Mouse (Mus musculus) hindbrain, embryonic 13.5 days (tissue): ENCODE results near the gene Gap43. TPM values are rescaled to one million over a fixed set of nuclear protein-coding genes. Genes with fewer than 3 reads are reported as not detected.
"Not testable (repeated sequence)": the region's sequence is repeated elsewhere in the genome, so short reads cannot be mapped to it uniquely, and the experiment has no call there.

Source experiments
- ATAC-seq: fragments of 200-750 bp; cut with Nextera tagmentation; 2 replicates; pipeline ENCODE4 v1.8.0; 2017; ENCODE audit warnings: moderate TSS enrichment; ENCODE audit not compliant: low FRiP score
- H3K27ac ChIP-seq: fragments of 300-500 bp; sonication (generic); 2 replicates; pipeline ENCODE4 v1.5.1; 2015; ENCODE audit warnings: inconsistent platforms, mild to moderate bottlenecking, moderate library complexity
- H3K27me3 ChIP-seq: fragments of 300-500 bp; sonication (generic); 2 replicates; pipeline ENCODE4 v1.6.1; 2015; ENCODE audit warnings: mild to moderate bottlenecking, inconsistent platforms
- H3K36me3 ChIP-seq: fragments of 300-500 bp; sonication (generic); 2 replicates; pipeline ENCODE4 v1.6.1; 2015; ENCODE audit warnings: mild to moderate bottlenecking, inconsistent platforms
- H3K4me1 ChIP-seq: fragments of 300-500 bp; sonication (generic); replicated peaks from 2 replicates; pipeline ENCODE4 v1.6.1; 2015; ENCODE audit warnings: inconsistent platforms
- H3K4me2 ChIP-seq: fragments of 300-500 bp; sonication (generic); 2 replicates; pipeline ENCODE4 v1.6.1; 2015; ENCODE audit warnings: inconsistent platforms, mild to moderate bottlenecking, moderate library complexity
- H3K4me3 ChIP-seq: fragments of 300-500 bp; sonication (generic); 2 replicates; pipeline ENCODE4 v1.5.1; 2015; ENCODE audit warnings: mild to moderate bottlenecking, inconsistent platforms
- H3K9ac ChIP-seq: fragments of 300-500 bp; sonication (generic); 2 replicates; pipeline ENCODE4 v1.6.1; 2015; ENCODE audit warnings: mild to moderate bottlenecking, inconsistent platforms
- H3K9me3 ChIP-seq: fragments of 300-500 bp; sonication (generic); 2 replicates; pipeline ENCODE4 v1.6.1; 2016; ENCODE audit warnings: inconsistent platforms
- WGBS: fragments of 180-500 bp; shearing (Covaris S2); methylation state at CpG from one replicate; pipeline ENCODE4 v1.1.7; 2015; 5-methylcytosine and 5-hydroxymethylcytosine counted together
- polyA plus RNA-seq: library from polyadenylated mRNA; unstranded; fragments of >200 nt; fragmentation: Nextera tagmentation; extraction: Ambion mirVana; gene quantifications from 2 replicates; pipeline ENCODE4 v1.2.1, GENCODE M21; 2015

Gap43 gene
- polyA plus RNA-seq = 994 and 1,047 TPM in 2 replicates

DNA sequence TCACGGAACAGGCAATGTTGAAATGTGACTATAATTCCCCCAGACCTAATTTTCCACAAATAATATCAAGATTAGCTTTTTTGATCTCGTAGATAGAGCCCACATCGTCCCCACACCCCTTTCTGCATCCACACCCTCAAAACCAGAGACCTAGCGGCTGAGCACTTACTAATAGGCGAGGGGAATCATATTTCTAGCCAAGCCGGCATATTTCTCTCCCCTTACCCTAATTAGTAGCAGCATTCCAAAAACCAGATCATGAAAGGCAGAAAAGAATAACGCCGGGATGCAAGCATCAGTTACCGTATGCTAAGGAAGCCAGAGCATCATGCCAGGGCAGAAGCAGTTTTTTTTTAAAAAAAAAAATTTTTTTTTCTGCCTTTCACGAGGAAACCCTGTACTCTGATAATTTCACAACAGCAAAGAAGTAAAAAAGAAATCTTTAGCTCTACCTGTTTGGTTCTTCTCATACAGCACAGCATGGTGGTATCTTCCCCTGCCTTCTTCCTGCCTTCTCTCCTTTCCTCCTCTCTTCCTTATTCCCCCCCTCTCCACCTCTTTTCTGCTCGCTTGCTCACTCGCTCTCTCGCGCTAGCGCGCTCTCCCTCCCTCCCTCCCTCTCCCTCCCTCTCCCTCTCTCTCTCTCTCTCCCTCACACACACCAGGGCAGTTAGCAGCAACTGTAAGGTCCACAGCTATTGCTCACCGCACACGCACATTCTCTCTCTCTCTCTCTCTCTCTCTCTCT lies at the start of gene Gap43:
Gap43 (minus strand) TSS at position 631 of the 748 bp plus-strand sequence.
- Histone ChIP-seq H3K4me2 (peak within 1 kb of the TSS; percentile 64), H3K4me1 (peaks cover 33% of the 10 kb centered on the region), H3K9ac (peak within 1 kb of the TSS; percentile 78), H3K9me3 (no peaks in the 10 kb centered on the region), H3K36me3 (no peaks in the 10 kb centered on the region), H3K27me3 (no peaks in the 10 kb centered on the region), H3K27ac (peak within 1 kb of the TSS; percentile 93), H3K4me3 (peak within 1 kb of the TSS; percentile 66)
- ATAC-seq = peak; percentile 91
- WGBS = 1% methylated on average over 18 of the region's 18 CpGs

DNA sequence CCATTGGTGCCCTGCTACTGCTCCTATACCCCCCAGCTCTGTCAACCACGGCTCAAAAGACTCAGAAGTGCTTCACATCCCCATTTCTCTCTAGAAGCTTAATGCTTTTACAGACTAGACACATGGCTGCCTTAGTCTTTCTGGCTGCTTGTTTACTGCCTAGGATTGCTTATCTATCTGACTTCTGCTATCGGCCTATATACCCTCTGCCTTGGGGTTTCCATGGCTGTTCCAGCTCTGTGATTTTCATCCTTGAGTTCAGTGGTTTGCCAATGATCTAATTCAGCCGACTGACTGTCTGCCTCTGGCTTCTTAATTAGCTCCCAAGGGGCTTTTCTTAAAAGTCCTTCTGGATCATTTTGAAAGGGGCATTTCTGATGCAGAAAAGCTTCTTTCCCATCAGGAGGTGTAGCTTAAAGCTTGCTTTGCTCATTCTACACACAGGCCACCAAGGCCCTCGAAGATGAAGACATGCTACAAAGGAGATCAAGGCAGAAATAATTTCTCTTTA lies 40.9 kb upstream of the Gap43 start:
- H3K4me1 ChIP-seq = peaks cover 5% of the 10 kb centered on the region; the same call in 1 of the 2 replicates
- H3K9me3 ChIP-seq = no peaks in the 10 kb centered on the region
- H3K4me3 ChIP-seq = no peak overlapping the region
- no peaks in the 10 kb centered on the region for H3K36me3 ChIP-seq
- H3K27me3 ChIP-seq = no peaks in the 10 kb centered on the region
- WGBS = 39% methylated on average over 4 of the region's 4 CpGs
- H3K27ac ChIP-seq = peak overlapping the region; percentile 66
- no peak overlapping the region for H3K9ac ChIP-seq
- H3K4me2 ChIP-seq = no peak overlapping the region
- no peak for ATAC-seq

DNA sequence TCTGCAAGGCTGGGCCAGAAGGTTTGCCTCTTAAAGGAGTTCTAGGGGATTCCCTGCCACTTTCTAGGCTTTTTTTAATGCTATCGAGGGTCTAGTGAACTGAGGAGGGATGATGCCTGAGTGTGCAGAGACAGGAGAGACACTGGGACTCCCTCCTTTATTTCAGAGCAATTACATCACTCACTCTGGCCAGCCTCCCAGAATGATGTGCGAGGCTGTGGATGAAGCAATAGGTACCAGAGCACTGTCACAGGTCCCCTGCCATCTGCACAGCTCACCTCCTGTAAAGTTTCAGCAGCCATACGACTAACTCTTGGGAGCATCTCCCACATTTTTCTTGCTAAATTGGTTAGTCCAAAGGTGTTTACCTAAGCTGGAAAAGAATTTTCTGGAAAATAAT lies 40.2 kb upstream of the Gap43 start:
- Histone ChIP-seq H3K9me3 (no peaks in the 10 kb centered on the region), H3K4me3 (no peak overlapping the region), H3K27me3 (no peaks in the 10 kb centered on the region), H3K9ac (no peak overlapping the region), H3K27ac (no peak overlapping the region), H3K4me2 (no peak overlapping the region), H3K36me3 (no peaks in the 10 kb centered on the region), H3K4me1 (peaks cover 5% of the 10 kb centered on the region; the same call in 1 of the 2 replicates)
- ATAC-seq = no peak
- WGBS = 54% methylated on average over 3 of the region's 3 CpGs

DNA sequence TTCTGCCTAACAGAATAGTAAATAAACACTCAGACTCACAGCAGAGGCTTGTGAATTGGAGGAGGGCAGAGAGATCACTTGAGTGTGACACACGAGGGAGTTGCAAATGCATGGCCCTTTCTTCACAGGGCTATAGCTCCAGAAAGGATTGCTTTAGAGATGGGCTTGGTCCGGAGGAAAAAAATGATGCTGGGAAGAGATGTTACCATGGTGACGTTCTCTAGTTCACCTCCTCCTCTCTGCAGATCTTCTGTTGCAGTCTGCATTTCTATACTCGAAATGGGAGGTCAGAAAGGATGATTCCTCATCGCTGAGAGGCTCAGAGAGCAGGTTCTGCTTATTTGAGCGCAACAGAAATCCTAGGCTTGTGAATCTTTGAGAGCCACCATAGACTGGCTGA lies 29.7 kb upstream of the Gap43 start:
- peaks cover 6% of the 10 kb centered on the region; the same call in 1 of the 2 replicates for H3K4me1 ChIP-seq
- H3K36me3 ChIP-seq = no peaks in the 10 kb centered on the region
- no peak overlapping the region for H3K4me2 ChIP-seq
- no peak overlapping the region for H3K4me3 ChIP-seq
- H3K27me3 ChIP-seq = no peaks in the 10 kb centered on the region
- no peak overlapping the region for H3K9ac ChIP-seq
- 46% methylated on average over 6 of the region's 6 CpGs for WGBS
- peak overlapping the region; percentile 61 for H3K27ac ChIP-seq
- ATAC-seq = peak; percentile 52; the same call in 1 of the 2 replicates
- no peaks in the 10 kb centered on the region for H3K9me3 ChIP-seq

DNA sequence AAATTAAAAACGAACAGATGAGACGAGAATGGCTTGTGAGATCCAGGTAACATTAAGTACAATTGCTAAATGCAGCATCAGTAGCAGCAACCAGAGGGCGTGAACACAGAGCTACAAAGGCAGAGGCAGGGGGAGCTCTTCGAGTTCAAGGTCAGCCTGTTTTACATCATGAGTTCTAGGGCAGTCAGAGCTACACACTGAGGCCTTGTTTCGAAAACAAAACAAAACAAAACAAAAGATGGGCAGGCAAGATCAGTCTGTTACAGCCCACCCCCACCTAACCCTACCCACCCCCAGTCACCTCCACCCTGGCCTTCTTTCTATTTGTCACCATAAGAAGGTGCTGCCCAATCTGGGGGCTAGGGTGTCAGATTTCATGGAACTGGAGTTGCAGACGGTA lies 28.9 kb upstream of the Gap43 start:
- WGBS = 82% methylated on average over 6 of the region's 6 CpGs
- no peaks in the 10 kb centered on the region for H3K36me3 ChIP-seq
- 0 out of 2 replicates have a peak overlapping the region, but pooled peaks have one; percentile 53 for H3K27ac ChIP-seq
- H3K4me3 ChIP-seq = no peak overlapping the region
- no peak for ATAC-seq
- no peaks in the 10 kb centered on the region for H3K27me3 ChIP-seq
- no peak overlapping the region for H3K4me2 ChIP-seq
- H3K9me3 ChIP-seq = no peaks in the 10 kb centered on the region
- H3K4me1 ChIP-seq = peaks cover 6% of the 10 kb centered on the region; the same call in 1 of the 2 replicates
- H3K9ac ChIP-seq = no peak overlapping the region

DNA sequence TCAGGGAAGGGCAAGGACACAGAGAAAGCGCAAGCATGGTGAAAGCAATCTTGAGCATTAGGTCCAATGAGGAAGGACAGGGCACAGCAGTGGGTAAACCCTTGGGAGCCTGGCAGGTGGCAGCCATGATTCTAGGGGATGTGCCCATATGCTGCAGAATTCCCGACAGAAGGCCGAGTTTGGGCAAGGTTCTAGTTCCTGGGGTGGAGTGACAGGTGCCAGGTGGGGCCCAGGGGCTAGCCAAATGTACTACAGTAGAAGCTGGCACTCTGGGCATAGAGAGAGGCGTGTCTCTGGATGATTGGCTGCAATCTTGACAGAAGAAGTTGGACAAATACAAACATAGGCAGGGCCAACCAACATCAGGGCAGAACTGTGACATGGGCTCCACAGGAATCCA lies 19.6 kb upstream of the Gap43 start:
- no peak for ATAC-seq
- H3K4me2 ChIP-seq = no peak overlapping the region
- no peak overlapping the region for H3K27ac ChIP-seq
- no peaks in the 10 kb centered on the region for H3K36me3 ChIP-seq
- no peak overlapping the region for H3K9ac ChIP-seq
- H3K27me3 ChIP-seq = no peaks in the 10 kb centered on the region
- H3K4me3 ChIP-seq = no peak overlapping the region
- 85% methylated on average over 4 of the region's 4 CpGs for WGBS
- no peaks in the 10 kb centered on the region for H3K9me3 ChIP-seq
- H3K4me1 ChIP-seq = no peaks in the 10 kb centered on the region

DNA sequence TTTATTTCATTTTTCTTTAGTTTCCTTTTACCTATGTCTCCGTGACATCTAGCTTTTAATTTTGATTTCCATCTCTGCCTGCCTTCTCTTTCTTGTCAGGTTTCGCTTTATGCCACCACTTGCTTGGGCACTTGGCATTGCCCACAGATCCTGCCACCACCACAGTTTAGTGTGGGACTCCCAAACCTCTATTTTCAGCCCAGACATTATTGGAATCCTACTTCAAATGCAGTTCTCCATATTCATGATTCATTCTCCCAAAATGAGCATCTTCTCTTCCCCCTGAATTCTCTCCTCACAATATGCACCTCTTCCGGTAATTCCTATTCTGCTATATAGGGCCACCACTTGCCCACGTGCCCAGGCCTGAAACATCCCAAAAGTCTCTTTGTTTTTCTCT lies 17.6 kb upstream of the Gap43 start:
- Histone ChIP-seq H3K4me3 (no peak overlapping the region), H3K36me3 (no peaks in the 10 kb centered on the region), H3K27ac (no peak overlapping the region), H3K4me2 (no peak overlapping the region), H3K27me3 (no peaks in the 10 kb centered on the region), H3K9ac (no peak overlapping the region), H3K4me1 (no peaks in the 10 kb centered on the region), H3K9me3 (no peaks in the 10 kb centered on the region)
- ATAC-seq = no peak
- WGBS = 92% methylated on average over 4 of the region's 4 CpGs

DNA sequence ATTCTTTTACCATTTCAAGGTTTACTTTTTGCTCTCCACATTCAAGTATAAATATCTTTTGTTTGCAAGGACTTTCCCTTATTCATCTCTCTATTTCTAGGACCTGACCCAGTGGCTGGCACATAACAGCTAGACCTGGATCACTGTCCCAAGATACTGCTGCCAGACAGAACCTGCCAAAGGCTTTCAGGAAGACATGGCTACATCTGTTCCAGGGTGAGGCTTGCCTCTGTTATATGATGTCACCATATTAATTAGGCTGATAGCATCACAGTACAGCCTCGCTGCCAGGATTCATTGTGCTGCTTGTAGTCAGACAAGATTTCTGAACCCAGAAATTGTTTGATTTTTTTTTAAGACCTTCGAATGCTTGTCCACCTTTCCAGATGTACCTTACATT lies 9.6 kb upstream of the Gap43 start:
- Histone ChIP-seq H3K4me2 (no peak overlapping the region), H3K4me3 (no peak overlapping the region), H3K9me3 (no peaks in the 10 kb centered on the region), H3K9ac (no peak overlapping the region), H3K36me3 (no peaks in the 10 kb centered on the region), H3K27ac (no peak overlapping the region), H3K27me3 (no peaks in the 10 kb centered on the region), H3K4me1 (no peaks in the 10 kb centered on the region)
- no peak for ATAC-seq
- 92% methylated on average over 2 of the region's 2 CpGs for WGBS

DNA sequence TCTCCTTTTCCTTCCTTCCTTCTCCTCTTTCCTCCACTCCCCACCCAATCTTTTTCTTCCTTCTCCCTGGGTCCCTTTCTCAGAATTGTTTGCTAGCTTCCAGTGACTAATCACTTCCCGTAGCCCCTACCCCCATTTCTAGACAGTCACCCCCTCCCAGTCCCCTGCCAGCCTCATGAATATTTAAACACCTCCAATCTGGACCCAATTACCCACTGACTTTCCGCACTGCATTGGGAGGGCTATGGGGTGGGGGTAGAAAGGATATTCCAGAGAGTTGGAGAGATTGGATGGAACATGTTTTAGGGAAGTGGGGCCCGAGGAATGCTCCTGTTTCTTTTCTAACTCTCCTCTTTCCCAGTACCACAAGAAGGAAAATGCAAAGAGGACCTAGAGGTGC lies 414 bp upstream of the Gap43 start:
- H3K4me3 ChIP-seq = peak overlapping the region; percentile 66; the same call in 1 of the 2 replicates
- not testable (repeated sequence) for H3K36me3 ChIP-seq, H3K27me3 ChIP-seq, H3K9ac ChIP-seq, H3K9me3 ChIP-seq
- ATAC-seq = peak; percentile 70
- peak overlapping the region; percentile 64 for H3K4me2 ChIP-seq
- peak overlapping the region; percentile 93 for H3K27ac ChIP-seq
- peaks cover 26% of the 10 kb centered on the region for H3K4me1 ChIP-seq
- WGBS = 8% methylated on average over 2 of the region's 3 CpGs

DNA sequence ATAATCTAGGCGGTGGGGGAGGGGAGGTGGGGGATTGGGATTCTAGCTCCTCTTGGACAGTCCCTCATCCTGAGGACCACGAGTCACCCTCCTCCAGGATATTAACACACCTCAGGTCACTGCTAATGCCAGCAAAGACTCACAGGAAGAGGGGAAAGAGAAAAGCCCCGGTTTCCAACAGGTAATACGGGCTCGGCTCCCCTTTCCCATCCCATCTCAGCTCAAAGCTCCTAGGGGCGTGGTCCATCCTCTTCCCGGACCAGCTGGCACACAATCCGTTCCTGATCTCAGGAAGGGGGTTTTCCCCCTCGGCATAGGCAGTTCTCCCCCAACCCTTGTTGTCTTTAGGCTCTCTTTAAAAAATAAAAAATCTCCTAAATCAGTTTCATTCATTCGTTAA lies 939 bp downstream of the Gap43 start:
- Histone ChIP-seq H3K36me3 (no peaks in the 10 kb centered on the region), H3K4me2 (peak overlapping the region; percentile 64), H3K4me3 (peak overlapping the region; percentile 66), H3K27ac (peak overlapping the region; percentile 93), H3K4me1 (peaks cover 34% of the 10 kb centered on the region), H3K9me3 (no peaks in the 10 kb centered on the region), H3K9ac (peak overlapping the region; percentile 78), H3K27me3 (no peaks in the 10 kb centered on the region)
- peak; percentile 34; the same call in 1 of the 2 replicates for ATAC-seq
- WGBS = 0% methylated on average over 10 of the region's 10 CpGs

DNA sequence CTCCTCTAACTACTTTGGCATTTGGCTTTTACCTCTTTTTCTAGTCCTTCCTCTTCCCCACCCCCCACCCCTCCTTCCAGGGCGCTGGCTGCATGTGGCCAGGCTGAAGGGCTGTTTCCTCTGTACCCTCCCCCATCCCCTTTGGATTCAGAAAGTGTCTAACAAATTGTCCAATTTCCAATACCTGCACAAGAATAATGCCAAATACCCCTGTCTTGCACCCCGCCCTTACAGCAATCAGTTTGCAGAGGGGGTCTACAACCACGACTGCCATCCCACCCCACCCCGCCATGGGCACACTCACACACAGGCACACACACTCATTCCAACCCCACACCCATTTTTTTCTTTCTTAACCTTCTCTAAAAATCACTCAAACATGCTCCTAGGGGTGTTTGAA lies 1.5 kb downstream of the Gap43 start:
- Histone ChIP-seq H3K9ac (peak overlapping the region; percentile 78), H3K4me2 (peak overlapping the region; percentile 64), H3K27ac (peak overlapping the region; percentile 93), H3K9me3 (no peaks in the 10 kb centered on the region), H3K36me3 (no peaks in the 10 kb centered on the region), H3K4me3 (peak overlapping the region; percentile 66), H3K4me1 (peaks cover 37% of the 10 kb centered on the region), H3K27me3 (no peaks in the 10 kb centered on the region)
- WGBS = 14% methylated on average over 4 of the region's 4 CpGs
- ATAC-seq = 0 out of 2 replicates have a peak, but pooled peaks have one; percentile 29

DNA sequence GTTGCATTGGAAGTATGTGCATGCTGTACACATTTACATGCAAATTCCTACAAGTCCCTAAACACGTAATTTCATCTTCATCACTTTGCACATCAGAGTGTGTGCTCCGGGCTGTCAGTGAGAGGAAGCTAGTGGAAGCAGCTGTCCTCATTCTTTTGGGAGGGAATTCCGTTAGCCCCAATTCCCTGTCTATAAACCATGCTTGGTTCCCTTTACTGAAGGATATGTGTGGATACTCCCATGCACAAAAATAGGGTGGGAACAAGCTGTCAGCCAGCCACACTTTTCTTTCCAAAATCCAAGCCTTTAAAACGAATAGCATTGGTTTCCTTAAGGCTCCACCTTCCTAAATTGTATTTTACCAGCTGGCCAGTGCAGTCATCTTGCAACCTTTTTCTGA lies 2.1 kb downstream of the Gap43 start:
- H3K4me3 ChIP-seq = peak overlapping the region; percentile 66
- peak overlapping the region; percentile 78 for H3K9ac ChIP-seq
- no peaks in the 10 kb centered on the region for H3K36me3 ChIP-seq
- 29% methylated on average over 4 of the region's 4 CpGs for WGBS
- H3K9me3 ChIP-seq = no peaks in the 10 kb centered on the region
- peak overlapping the region; percentile 64 for H3K4me2 ChIP-seq
- peaks cover 40% of the 10 kb centered on the region for H3K4me1 ChIP-seq
- H3K27ac ChIP-seq = peak overlapping the region; percentile 93
- H3K27me3 ChIP-seq = no peaks in the 10 kb centered on the region
- no peak for ATAC-seq

DNA sequence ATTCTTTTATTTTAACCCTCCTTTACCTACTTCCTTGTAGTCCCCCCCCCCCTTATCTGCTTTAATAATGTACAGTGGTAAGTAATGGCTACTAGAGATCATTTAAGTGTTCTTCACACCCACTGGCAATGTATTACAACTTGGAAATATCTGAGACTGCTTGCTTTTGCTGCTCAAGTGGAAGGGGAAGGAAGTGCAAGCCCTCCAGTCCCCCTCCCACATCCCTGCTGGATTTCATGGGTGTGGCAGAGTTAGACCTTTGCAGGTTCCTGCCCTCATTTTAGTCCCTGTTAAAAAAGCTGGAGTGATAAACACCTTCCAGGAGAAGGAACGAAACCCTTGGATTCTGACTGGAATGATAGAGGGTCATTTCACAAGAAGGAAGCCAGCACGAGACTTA lies 2.8 kb downstream of the Gap43 start:
- Histone ChIP-seq H3K4me1 (peaks cover 41% of the 10 kb centered on the region), H3K9ac (peak overlapping the region; percentile 78), H3K9me3 (no peaks in the 10 kb centered on the region), H3K27ac (peak overlapping the region; percentile 93), H3K4me2 (peak overlapping the region; percentile 64), H3K4me3 (peak overlapping the region; percentile 66), H3K36me3 (no peaks in the 10 kb centered on the region), H3K27me3 (no peaks in the 10 kb centered on the region)
- no peak for ATAC-seq
- 44% methylated on average over 2 of the region's 2 CpGs for WGBS
